Mouse (Mus musculus): Measurements from ENCODE around the gene Tecpr2. TPM values are rescaled to one million over a fixed set of nuclear protein-coding genes. Genes with fewer than 3 reads are reported as not detected.
A peak's percentile ranks its signal among the peaks of the same experiment; 100 is the strongest.

Tecpr2 gene
- total and polyA plus RNA-seq, 3 experiments, result 2.8 to 7.5 (median 3.1) TPM

GRCm38 (mm10) chr12:110888606-110889005 is 458 bp upstream of the Tecpr2 start:
- peak overlapping the region; percentile 22; the same call in 1 of the 2 replicates for H3K27ac ChIP-seq (ENCODE audit: insufficient read depth, low read depth)
- in situ Hi-C loops (cut with MboI; ENCODE audit: low pct_ligation_motif_present, low pct_unique_long_range_greater_than_20kb, low sequenced_read_pairs) (no loop called here), dilution Hi-C loops (cut with MboI; ENCODE audit: extremely low pct_ligation_motif_present, extremely low pct_unique_long_range_greater_than_20kb, low sequenced_read_pairs) (no loop called here)

GRCm38 (mm10) chr12:110891887-110892286 is 2.8 kb downstream of the Tecpr2 start:
- H3K27ac ChIP-seq (ENCODE audit: insufficient read depth, low read depth), result no peak overlapping the region

More at GRCm38 (mm10) chr12:110888606-110889005, 458 bp upstream of the Tecpr2 start:
- Histone ChIP-seq H3K4me3 (replicated peaks in 1 of 3; ENCODE audit: low read depth in 2 of 3, low read length in 2 of 3, poor library complexity in 1 of 3) (peak overlapping the region; percentile 64 to 98 (median 98)), H3K79me2 (replicated peaks; ENCODE audit: control insufficient read depth, extremely low read depth, insufficient read depth, poor library complexity, severe bottlenecking) (peaks cover 28% of the 10 kb centered on the region), H3K9ac (ENCODE audit: insufficient read depth, low read depth) (peak overlapping the region; percentile 76), H3K4me2 (ENCODE audit: insufficient read depth, low read depth, poor library complexity, severe bottlenecking) (peak overlapping the region; percentile 92), H3K9me3 (replicated peaks; ENCODE audit: low read length) (peaks cover 3% of the 10 kb centered on the region), H3K36me3 (replicated peaks in 1 of 2; ENCODE audit: control insufficient read depth in 1 of 2, insufficient read depth in 1 of 2, low read length in 1 of 2) (peaks cover 8 to 34% of the 10 kb centered on the region in 2 experiments), H3K4me1 (ENCODE audit: control insufficient read depth in 1 of 2, insufficient read depth in 2 of 2) (peaks cover 8 to 30% of the 10 kb centered on the region in 2 experiments), H3K27me3 (replicated peaks) (no peaks in the 10 kb centered on the region)
- no peak for DNase-seq (ENCODE audit: extremely low read depth)
- TF ChIP-seq CHD1 (IDR thresholded peaks at IDR 0.05; ENCODE audit: low read depth, low read length) (0 out of 2 replicates have a peak, but pooled peaks have one; percentile 41), MEF2A (IDR thresholded peaks at IDR 0.05; ENCODE audit: borderline replicate concordance, low read depth, low read length) (no peak), BHLHE40 (IDR thresholded peaks at IDR 0.05; ENCODE audit: low read depth, low read length) (no peak), HCFC1 (IDR thresholded peaks at IDR 0.05; ENCODE audit: low read depth, low read length) (no peak), TBP (conservative IDR thresholded peaks at IDR 0.05; ENCODE audit: low read depth, low read length) (no peak), KAT2A (IDR thresholded peaks at IDR 0.05; ENCODE audit: insufficient replicate concordance, low read length) (no peak), JUND (conservative IDR thresholded peaks at IDR 0.05; ENCODE audit: low read depth, low read length) (no peak), SIN3A (IDR thresholded peaks at IDR 0.05; ENCODE audit: low read length) (peak; percentile 3; the same call in 1 of the 2 replicates), JUN (IDR thresholded peaks at IDR 0.05; ENCODE audit: insufficient read depth, low read depth, low read length) (no peak)

More at GRCm38 (mm10) chr12:110891887-110892286, 2.8 kb downstream of the Tecpr2 start:
- no peak overlapping the region for H3K4me2 ChIP-seq (ENCODE audit: insufficient read depth, low read depth, poor library complexity, severe bottlenecking)
- DNase-seq (ENCODE audit: extremely low read depth), result no peak
- H3K9me3 ChIP-seq (replicated peaks; ENCODE audit: low read length), result no peaks in the 10 kb centered on the region
- peaks cover 0 to 19% of the 10 kb centered on the region in 2 experiments for H3K36me3 ChIP-seq (replicated peaks in 1 of 2; ENCODE audit: control insufficient read depth in 1 of 2, insufficient read depth in 1 of 2, low read length in 1 of 2)
- in situ Hi-C loops (cut with MboI; ENCODE audit: low pct_ligation_motif_present, low pct_unique_long_range_greater_than_20kb, low sequenced_read_pairs) (no loop called here), dilution Hi-C loops (cut with MboI; ENCODE audit: extremely low pct_ligation_motif_present, extremely low pct_unique_long_range_greater_than_20kb, low sequenced_read_pairs) (no loop called here)
- no peak overlapping the region for H3K4me3 ChIP-seq (replicated peaks in 1 of 3; ENCODE audit: low read depth in 2 of 3, low read length in 2 of 3, poor library complexity in 1 of 3)
- H3K27me3 ChIP-seq (replicated peaks), result no peaks in the 10 kb centered on the region
- peaks cover 5 to 22% of the 10 kb centered on the region in 2 experiments; a peak in 3 of 4 replicates for H3K4me1 ChIP-seq (ENCODE audit: control insufficient read depth in 1 of 2, insufficient read depth in 2 of 2)
- TF ChIP-seq ETS1 (conservative IDR thresholded peaks at IDR 0.05; ENCODE audit: low read depth, low read length), result no peak
- TF ChIP-seq ZNF384 (IDR thresholded peaks at IDR 0.05; ENCODE audit: low read depth, low read length), result no peak
- TF ChIP-seq TCF12 (IDR thresholded peaks at IDR 0.05; ENCODE audit: low read depth, low read length), result no peak
- TF ChIP-seq MEF2A (IDR thresholded peaks at IDR 0.05; ENCODE audit: borderline replicate concordance, low read depth, low read length), result no peak
- TF ChIP-seq SIN3A (IDR thresholded peaks at IDR 0.05; ENCODE audit: low read length), result no peak
- no peak for TF ChIP-seq BHLHE40 (IDR thresholded peaks at IDR 0.05; ENCODE audit: low read depth, low read length)
- no peak for TF ChIP-seq E2F4 (IDR thresholded peaks at IDR 0.05; ENCODE audit: insufficient replicate concordance, low read depth, low read length)
- TF ChIP-seq MAZ (IDR thresholded peaks at IDR 0.05; ENCODE audit: low read depth, low read length), result no peak
- TF ChIP-seq CTCF (conservative IDR thresholded peaks at IDR 0.05 in 1 of 2, IDR thresholded peaks at IDR 0.05 in 1 of 2; ENCODE audit: low read depth in 2 of 2, low read length in 2 of 2), result no peak
- TF ChIP-seq MAFK (IDR thresholded peaks at IDR 0.05; ENCODE audit: insufficient replicate concordance, low read length), result no peak
- no peak for TF ChIP-seq JUND (conservative IDR thresholded peaks at IDR 0.05; ENCODE audit: low read depth, low read length)
- no peak for TF ChIP-seq HCFC1 (IDR thresholded peaks at IDR 0.05; ENCODE audit: low read depth, low read length)
- no peak for TF ChIP-seq TBP (conservative IDR thresholded peaks at IDR 0.05; ENCODE audit: low read depth, low read length)
- TF ChIP-seq CHD1 (IDR thresholded peaks at IDR 0.05; ENCODE audit: low read depth, low read length), result no peak
- TF ChIP-seq MYC (IDR thresholded peaks at IDR 0.05; ENCODE audit: low read depth, low read length), result no peak
- TF ChIP-seq ZC3H11A (IDR thresholded peaks at IDR 0.05; ENCODE audit: low read depth, low read length), result no peak
- TF ChIP-seq NELFE (IDR thresholded peaks at IDR 0.05; ENCODE audit: low read depth, low read length), result no peak
- TF ChIP-seq UBTF (IDR thresholded peaks at IDR 0.05; ENCODE audit: low read depth, low read length), result no peak
- H3K79me2 ChIP-seq (replicated peaks; ENCODE audit: control insufficient read depth, extremely low read depth, insufficient read depth, poor library complexity, severe bottlenecking), result peaks cover 22% of the 10 kb centered on the region
- no peak overlapping the region for H3K9ac ChIP-seq (ENCODE audit: insufficient read depth, low read depth)

Data from CH12.LX (cell line).